Mouse (Mus musculus) neural tube, embryonic 12.5 days (tissue): ENCODE data around the gene Pprc1. TPM values are rescaled to one million over a fixed set of nuclear protein-coding genes. Genes with fewer than 3 reads are reported as not detected.

Experiments
- ATAC-seq: fragments of 200-750 bp; cut with Nextera tagmentation; 2 replicates; pipeline ENCODE4 v1.8.0; 2017; ENCODE audit warnings: low read depth, mild to moderate bottlenecking, moderate TSS enrichment, moderate library complexity; ENCODE audit not compliant: low FRiP score
- H3K27ac ChIP-seq: fragments of 300-500 bp; sonication (generic); 2 replicates; pipeline ENCODE4 v1.5.1; 2016
- H3K27me3 ChIP-seq: fragments of 300-500 bp; sonication (generic); replicated peaks from 2 replicates; pipeline ENCODE4 v1.6.1; 2016; ENCODE audit warnings: mild to moderate bottlenecking
- H3K36me3 ChIP-seq: fragments of 300-500 bp; sonication (generic); 2 replicates; pipeline ENCODE4 v1.6.1; 2016; ENCODE audit warnings: mild to moderate bottlenecking
- H3K4me1 ChIP-seq: fragments of 300-500 bp; sonication (generic); 2 replicates; pipeline ENCODE4 v1.6.1; 2016
- H3K4me2 ChIP-seq: fragments of 300-500 bp; sonication (generic); replicated peaks from 2 replicates; pipeline ENCODE4 v1.6.1; 2016; ENCODE audit warnings: mild to moderate bottlenecking
- H3K4me3 ChIP-seq: fragments of 300-500 bp; sonication (generic); 2 replicates; pipeline ENCODE4 v1.5.1; 2016
- H3K9ac ChIP-seq: fragments of 300-500 bp; sonication (generic); 2 replicates; pipeline ENCODE4 v1.6.1; 2016; ENCODE audit warnings: mild to moderate bottlenecking
- H3K9me3 ChIP-seq: fragments of 300-500 bp; sonication (generic); 2 replicates; pipeline ENCODE4 v1.6.1; 2016; ENCODE audit warnings: mild to moderate bottlenecking
- WGBS: fragments of 180-500 bp; shearing (Covaris S2); methylation state at CpG from one replicate; pipeline ENCODE4 v1.1.7; 2016; 5-methylcytosine and 5-hydroxymethylcytosine counted together
- polyA plus RNA-seq: library from polyadenylated mRNA; unstranded; fragments of >200 nt; fragmentation: Nextera tagmentation; extraction: Ambion mirVana; gene quantifications from 2 replicates; pipeline ENCODE4 v1.2.1, GENCODE M21; 2016

Gene Pprc1
- polyA plus RNA-seq, 1 experiment from 2014 or later, result 25.6 TPM

DNA sequence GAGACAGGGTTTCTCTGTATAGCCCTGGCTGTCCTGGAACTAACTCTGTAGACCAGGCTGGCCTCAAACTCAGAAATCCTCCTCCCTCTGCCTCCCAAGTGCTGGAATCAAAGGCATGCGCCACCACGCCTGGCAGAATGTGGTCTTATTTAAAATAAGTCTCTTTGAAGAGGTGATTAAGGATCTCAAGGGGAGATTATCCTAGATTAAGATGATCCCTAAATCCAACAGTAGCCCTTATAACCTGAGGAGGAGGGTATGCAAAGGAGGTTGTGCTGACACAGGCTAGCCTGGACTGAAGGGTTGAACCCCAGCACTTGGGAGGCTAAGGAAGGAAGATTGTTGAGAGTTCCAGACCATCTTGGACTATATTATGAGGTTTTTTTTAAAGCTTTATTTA lies 28.7 kb upstream of the Pprc1 start:
- Histone ChIP-seq H3K4me3 (no peak overlapping the region), H3K4me1 (no peaks in the 10 kb centered on the region), H3K9me3 (no peaks in the 10 kb centered on the region), H3K36me3 (no peaks in the 10 kb centered on the region), H3K9ac (no peak overlapping the region), H3K27ac (no peak overlapping the region), H3K27me3 (no peaks in the 10 kb centered on the region), H3K4me2 (no peak overlapping the region)
- 84% methylated on average over 2 of the region's 2 CpGs for WGBS
- ATAC-seq, result no peak

DNA sequence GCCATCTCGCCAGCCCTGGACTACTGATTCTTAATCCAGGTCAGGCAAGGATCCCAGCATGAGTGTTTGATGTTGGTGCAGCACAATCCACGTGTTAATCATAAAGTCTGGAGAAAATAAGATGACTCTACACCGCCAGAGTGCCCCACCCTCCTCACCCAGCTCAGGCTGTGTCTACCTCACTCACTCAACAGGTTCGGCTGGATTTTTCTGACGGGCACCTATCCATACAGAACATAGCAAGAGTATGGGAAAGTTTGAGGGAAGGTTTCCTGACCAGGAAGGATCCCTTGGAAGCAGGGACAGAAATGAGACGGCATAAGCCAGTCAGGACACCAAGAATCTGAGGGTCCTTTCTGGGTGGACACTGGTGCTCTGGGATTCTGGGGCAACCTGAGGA lies 19.7 kb upstream of the Pprc1 start:
- H3K4me2 ChIP-seq, result no peak overlapping the region
- no peak overlapping the region for H3K9ac ChIP-seq
- no peaks in the 10 kb centered on the region for H3K36me3 ChIP-seq
- no peak overlapping the region for H3K27ac ChIP-seq
- H3K27me3 ChIP-seq, result no peaks in the 10 kb centered on the region
- ATAC-seq, result no peak
- H3K4me3 ChIP-seq, result no peak overlapping the region
- no peaks in the 10 kb centered on the region for H3K4me1 ChIP-seq
- no peaks in the 10 kb centered on the region; the same call in 1 of the 2 replicates for H3K9me3 ChIP-seq
- WGBS, result 87% methylated on average over 6 of the region's 6 CpGs

DNA sequence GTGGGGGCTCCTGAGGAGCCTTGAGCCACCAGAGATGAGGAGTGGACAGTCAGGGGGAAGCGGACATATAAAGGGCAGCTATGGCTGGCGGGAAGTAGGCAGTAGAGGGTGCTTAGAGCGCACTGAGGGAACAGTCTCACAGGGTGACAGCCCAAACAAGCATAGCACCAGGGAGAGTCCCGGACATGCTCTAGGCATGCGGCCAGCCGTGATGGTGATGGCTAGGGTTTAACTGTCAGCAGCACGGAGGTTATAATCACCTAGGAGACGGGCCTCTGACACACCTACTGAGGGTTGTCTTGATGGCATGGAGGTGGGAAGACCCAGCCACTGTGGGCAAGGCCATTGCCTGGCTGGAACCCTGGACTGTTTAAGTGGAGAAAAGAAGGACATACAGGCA lies 18.1 kb upstream of the Pprc1 start:
- ATAC-seq, result no peak

DNA sequence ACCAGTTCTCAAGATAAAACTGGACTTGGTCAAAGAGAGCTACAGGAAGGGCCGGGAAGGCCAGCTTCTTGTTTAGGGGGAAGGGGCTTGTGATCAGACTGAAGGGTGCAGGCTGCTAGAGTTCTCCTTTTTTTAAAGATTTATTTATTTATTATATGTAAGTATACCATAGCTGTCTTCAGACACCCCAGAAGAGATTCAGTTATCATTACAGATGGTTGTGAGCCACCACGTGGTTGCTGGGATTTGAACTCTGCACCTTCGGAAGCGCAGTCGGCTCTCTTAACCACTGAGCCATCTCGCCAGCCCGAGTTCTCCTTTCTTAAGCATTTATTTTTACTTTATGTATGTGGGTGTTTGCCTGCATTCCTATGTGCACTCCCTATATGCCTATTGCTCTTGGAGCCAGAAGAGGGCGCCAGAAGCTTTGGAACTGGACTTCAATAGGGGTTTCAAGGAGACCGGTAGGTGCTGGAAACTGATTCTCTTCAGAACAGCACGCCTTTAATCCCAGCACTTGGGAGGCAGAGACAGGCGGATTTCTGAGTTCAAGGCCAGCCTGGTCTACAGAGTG lies 15.9 kb upstream of the Pprc1 start:
- Histone ChIP-seq H3K4me3 (no peak overlapping the region), H3K27ac (no peak overlapping the region)
- 76% methylated on average over 11 of the region's 11 CpGs for WGBS

More for the DNA sequence above, 18.1 kb upstream of the Pprc1 start:
- peaks cover 12% of the 10 kb centered on the region for H3K36me3 ChIP-seq
- no peak overlapping the region for H3K27ac ChIP-seq
- no peaks in the 10 kb centered on the region; the same call in 1 of the 2 replicates for H3K9me3 ChIP-seq
- H3K4me1 ChIP-seq, result no peaks in the 10 kb centered on the region
- no peak overlapping the region for H3K9ac ChIP-seq
- no peak overlapping the region for H3K4me2 ChIP-seq
- no peaks in the 10 kb centered on the region for H3K27me3 ChIP-seq
- no peak overlapping the region for H3K4me3 ChIP-seq
- 73% methylated on average over 8 of the region's 8 CpGs for WGBS

DNA sequence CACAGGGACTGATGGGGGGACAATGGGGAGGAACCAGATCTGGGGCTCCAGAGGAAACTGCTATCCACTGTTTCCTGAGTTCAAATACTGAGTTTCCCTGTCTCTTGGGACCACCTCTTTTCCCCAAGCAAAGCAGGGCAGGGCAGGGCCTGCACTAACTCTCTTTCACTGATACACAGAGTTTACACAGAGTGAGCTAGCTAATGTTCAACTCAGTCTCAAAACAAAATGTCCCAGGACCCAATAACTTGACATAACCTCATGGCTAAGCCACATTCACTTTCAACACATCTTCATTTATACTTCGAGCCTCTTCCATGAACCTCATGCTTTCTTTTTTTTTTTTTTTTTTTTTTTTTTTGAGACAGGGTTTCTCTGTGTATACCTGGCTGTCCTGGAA lies 15.0 kb upstream of the Pprc1 start:
- no peak overlapping the region for H3K4me3 ChIP-seq
- no peak for ATAC-seq
- H3K27ac ChIP-seq, result no peak overlapping the region
- H3K27me3 ChIP-seq, result no peaks in the 10 kb centered on the region
- WGBS, result 95% methylated on average over 1 of the region's 1 CpGs
- no peak overlapping the region for H3K9ac ChIP-seq
- no peaks in the 10 kb centered on the region; the same call in 1 of the 2 replicates for H3K9me3 ChIP-seq
- H3K4me2 ChIP-seq, result no peak overlapping the region
- no peaks in the 10 kb centered on the region for H3K4me1 ChIP-seq
- peaks cover 43% of the 10 kb centered on the region for H3K36me3 ChIP-seq

More for the DNA sequence above, 15.9 kb upstream of the Pprc1 start:
- Histone ChIP-seq H3K9me3 (no peaks in the 10 kb centered on the region; the same call in 1 of the 2 replicates), H3K9ac (no peak overlapping the region), H3K27me3 (no peaks in the 10 kb centered on the region), H3K36me3 (peaks cover 35% of the 10 kb centered on the region), H3K4me2 (no peak overlapping the region), H3K4me1 (no peaks in the 10 kb centered on the region)
- no peak for ATAC-seq

DNA sequence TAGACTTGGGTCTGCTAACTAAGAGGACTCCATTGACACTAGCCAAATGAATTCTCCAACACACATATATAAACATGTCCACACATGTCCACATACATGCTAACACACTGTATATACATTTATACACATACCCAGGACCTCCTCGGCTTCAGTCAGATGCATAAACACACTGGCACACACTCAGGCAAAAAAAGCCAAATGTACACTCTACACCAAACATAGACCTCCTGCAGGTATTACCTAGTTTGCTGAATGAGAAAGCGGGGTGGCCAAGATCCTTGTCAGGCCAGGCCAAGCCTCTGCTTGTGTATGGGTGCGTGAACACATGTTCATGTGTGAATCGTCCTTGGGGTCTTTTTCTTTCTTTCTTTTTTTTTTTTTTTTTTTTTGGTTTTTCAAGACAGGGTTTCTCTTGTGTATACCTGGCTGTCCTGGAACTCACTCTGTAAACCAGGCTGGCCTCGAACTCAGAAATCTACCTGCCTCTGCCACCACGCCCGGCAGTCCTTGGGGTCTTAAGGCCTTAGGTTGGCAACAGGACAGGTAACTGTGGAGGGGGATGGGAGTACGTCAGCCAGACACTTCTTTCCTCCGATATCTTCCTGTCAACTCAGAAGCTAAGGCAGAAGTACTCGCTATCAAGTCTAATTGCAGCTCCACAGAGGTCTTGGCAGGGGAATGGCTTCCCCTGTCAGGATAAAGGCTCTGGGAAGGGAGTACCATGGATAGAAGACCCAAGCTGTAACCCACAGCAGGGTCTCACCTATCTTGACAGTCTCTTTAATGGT lies 14.3 kb upstream of the Pprc1 start:
- no peak overlapping the region for H3K27ac ChIP-seq
- H3K4me1 ChIP-seq, result no peaks in the 10 kb centered on the region
- ATAC-seq, result no peak
- WGBS, result 95% methylated on average over 10 of the region's 10 CpGs
- H3K9ac ChIP-seq, result no peak overlapping the region
- no peaks in the 10 kb centered on the region for H3K27me3 ChIP-seq
- no peak overlapping the region for H3K4me3 ChIP-seq
- no peaks in the 10 kb centered on the region; the same call in 1 of the 2 replicates for H3K9me3 ChIP-seq
- no peak overlapping the region for H3K4me2 ChIP-seq
- peaks cover 51% of the 10 kb centered on the region for H3K36me3 ChIP-seq

DNA sequence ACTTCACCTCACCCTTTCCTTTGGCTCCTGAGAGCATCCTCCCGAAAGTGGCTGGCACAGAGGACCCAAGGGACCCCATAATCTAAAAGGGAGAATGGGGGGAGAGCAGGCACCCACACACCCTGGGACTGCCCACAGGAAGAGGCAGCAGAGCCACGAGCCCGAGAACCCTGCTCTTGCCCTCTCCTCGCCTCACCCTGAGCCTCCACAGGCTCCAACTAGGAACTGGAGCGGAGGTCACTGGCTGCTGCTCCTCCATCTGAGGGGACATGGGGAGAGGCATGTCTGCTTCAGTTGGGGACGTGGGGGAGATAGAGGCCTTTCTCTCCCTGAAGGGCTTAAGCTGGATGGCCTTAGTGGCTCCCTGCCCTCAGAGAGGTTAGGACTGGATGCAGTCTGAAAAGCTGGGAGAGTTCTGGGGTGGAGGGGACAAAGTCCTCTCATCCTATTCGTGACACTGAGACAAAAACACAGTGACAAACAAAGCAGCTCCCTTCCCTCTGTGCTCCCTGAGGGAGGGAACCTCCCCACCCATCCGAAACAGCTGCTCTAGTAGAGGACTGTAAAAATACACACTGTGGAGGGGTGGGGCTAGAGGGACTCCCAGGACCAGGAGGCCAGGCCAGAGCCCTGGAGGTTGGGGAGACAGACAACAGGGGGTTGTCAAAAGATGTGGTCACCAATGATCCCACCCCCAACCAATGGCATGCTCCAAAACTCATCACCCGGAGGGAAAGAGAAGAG lies 12.8 kb upstream of the Pprc1 start:
- H3K36me3 ChIP-seq, result peaks cover 62% of the 10 kb centered on the region
- H3K4me2 ChIP-seq, result no peak overlapping the region
- H3K4me3 ChIP-seq, result no peak overlapping the region
- no peak for ATAC-seq
- no peaks in the 10 kb centered on the region; the same call in 1 of the 2 replicates for H3K9me3 ChIP-seq
- H3K4me1 ChIP-seq, result peaks cover 11% of the 10 kb centered on the region
- H3K9ac ChIP-seq, result no peak overlapping the region
- 78% methylated on average over 9 of the region's 9 CpGs for WGBS
- no peaks in the 10 kb centered on the region for H3K27me3 ChIP-seq
- H3K27ac ChIP-seq, result no peak overlapping the region

DNA sequence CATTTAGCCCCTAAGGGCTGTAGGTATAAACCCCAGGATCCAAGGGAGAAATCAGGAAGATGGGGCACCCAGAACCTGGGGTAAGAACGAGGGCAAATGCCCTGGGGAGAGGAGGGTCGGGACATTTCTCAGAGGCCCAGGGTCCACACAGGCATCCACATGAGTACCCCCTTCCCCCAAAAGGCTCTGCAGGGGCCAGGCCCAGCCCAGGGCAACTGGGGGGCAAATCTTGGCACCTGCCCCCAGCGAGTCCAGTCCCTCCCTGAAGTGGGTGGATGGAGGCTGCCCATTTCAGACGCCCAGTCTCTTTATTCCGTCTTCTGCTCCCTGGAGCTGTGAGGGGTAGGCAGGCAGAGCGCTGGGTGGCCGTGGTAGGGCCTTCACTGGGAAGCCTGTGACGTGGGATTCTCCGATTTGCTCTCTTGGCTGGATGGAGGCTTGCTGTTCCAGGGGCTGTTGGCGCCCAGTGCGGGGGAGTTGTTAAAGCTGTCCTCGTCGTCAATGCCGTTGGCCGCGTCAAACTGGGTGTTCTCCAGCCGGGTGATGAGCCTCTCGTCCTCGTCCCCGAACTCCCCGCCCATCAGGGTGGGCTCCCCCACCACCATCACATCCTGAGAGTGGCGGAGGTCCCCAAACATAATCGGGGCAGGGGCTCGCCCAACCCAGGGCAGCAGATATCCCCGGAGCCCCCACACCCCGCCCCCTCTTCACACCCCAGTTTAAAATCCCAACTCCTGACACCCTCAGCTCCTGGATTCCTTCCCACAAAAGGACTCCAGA lies 11.8 kb upstream of the Pprc1 start:
- no peak for ATAC-seq
- H3K36me3 ChIP-seq, result peaks cover 62% of the 10 kb centered on the region
- no peak overlapping the region for H3K4me3 ChIP-seq
- WGBS, result 85% methylated on average over 26 of the region's 26 CpGs
- no peak overlapping the region for H3K4me2 ChIP-seq
- no peak overlapping the region for H3K27ac ChIP-seq
- no peaks in the 10 kb centered on the region; the same call in 1 of the 2 replicates for H3K9me3 ChIP-seq
- no peaks in the 10 kb centered on the region for H3K27me3 ChIP-seq
- H3K4me1 ChIP-seq, result peaks cover 21% of the 10 kb centered on the region
- no peak overlapping the region for H3K9ac ChIP-seq

DNA sequence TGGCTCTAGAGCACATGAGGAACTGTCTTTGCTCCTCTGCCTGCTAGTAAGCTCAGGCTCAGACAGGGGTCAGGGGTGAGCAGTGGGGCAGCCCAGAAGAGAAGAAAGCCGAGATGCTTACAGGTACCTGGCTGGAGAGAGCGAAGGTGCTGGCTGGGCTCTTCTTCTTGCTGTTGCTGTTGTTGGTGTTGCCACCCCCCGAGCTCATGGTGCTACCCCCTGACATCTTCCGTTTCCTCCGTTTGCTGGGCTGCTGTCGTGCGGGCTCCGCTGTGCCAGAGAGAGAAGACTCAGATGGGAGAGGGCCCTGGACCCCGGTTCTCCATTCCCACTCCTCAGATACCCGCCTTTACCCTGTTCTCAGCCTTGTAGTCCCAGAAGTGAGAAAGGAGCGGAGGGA lies 10.8 kb upstream of the Pprc1 start:
- no peak overlapping the region for H3K27ac ChIP-seq
- peaks cover 27% of the 10 kb centered on the region for H3K4me1 ChIP-seq
- no peaks in the 10 kb centered on the region for H3K27me3 ChIP-seq
- no peak overlapping the region for H3K4me2 ChIP-seq
- peaks cover 62% of the 10 kb centered on the region for H3K36me3 ChIP-seq
- no peak for ATAC-seq
- WGBS, result 95% methylated on average over 11 of the region's 11 CpGs
- no peak overlapping the region for H3K9ac ChIP-seq
- no peaks in the 10 kb centered on the region; the same call in 1 of the 2 replicates for H3K9me3 ChIP-seq
- no peak overlapping the region for H3K4me3 ChIP-seq

DNA sequence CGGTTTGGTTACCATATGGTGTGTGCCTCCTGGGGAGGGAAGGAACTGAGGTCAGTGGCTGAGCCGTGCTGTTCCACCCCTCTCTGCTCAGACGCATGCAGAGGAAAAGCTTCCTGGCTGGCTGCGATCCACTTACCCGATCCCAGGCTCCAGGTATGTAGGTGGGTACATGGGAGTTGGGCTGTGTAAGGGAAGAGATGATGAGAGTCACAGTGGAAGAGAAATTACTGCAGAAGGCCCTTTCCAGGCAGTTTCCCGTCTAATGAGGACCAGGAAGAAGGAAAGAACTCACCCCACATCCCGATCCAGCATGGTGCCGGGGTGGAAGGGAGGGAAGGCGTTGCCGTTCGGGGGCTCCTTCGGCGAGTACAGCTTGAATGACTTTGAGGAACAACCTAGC lies 8.7 kb upstream of the Pprc1 start:
- no peak for ATAC-seq
- no peak overlapping the region for H3K4me3 ChIP-seq
- H3K9me3 ChIP-seq, result no peaks in the 10 kb centered on the region
- peaks cover 42% of the 10 kb centered on the region for H3K4me1 ChIP-seq
- no peak overlapping the region; the same call in 1 of the 2 replicates for H3K9ac ChIP-seq
- no peak overlapping the region for H3K27ac ChIP-seq
- 92% methylated on average over 13 of the region's 13 CpGs for WGBS
- peak overlapping the region; percentile 92 for H3K4me2 ChIP-seq
- H3K36me3 ChIP-seq, result peaks cover 53% of the 10 kb centered on the region
- no peaks in the 10 kb centered on the region for H3K27me3 ChIP-seq

DNA sequence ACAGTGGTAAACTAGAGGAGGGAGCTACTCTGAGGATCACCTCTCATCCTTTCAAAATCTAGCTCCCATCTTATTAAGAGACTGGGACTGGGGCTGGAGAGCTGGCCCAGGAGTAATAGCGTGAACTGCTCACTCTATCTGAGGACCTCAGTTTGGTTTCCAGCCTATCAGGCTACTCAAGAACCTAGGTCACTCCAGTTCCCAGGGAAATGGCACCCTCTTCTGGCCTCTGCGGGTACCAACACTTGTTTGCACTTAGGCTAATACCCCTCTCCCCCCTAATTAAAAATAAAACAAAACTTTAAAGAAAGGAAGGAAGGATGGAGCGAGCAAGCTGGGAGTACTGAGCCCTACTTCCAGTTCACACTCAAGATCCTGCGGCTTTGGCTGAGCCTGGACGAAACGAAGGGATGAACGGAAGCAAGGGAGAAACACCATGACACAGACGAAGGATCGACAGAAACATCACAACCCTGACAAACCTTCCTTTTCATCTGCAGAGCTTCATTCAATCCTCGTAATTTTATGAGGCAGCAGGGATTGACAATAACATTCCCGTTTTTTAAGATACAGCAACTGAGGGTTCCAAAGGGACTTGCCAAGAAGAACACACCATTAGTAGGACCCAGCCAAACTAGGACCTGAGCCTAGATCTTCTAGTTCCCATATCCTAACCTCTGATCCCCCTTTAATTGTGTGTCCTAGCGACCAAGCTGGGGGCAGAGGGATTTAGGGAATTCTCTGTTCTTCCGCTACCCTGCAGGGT lies 8.0 kb upstream of the Pprc1 start:
- Histone ChIP-seq H3K4me3 (peak overlapping the region; percentile 96), H3K36me3 (peaks cover 48% of the 10 kb centered on the region), H3K9ac (peak overlapping the region; percentile 98; the same call in 1 of the 2 replicates), H3K4me2 (peak overlapping the region; percentile 92), H3K27me3 (no peaks in the 10 kb centered on the region), H3K9me3 (no peaks in the 10 kb centered on the region), H3K4me1 (peaks cover 49% of the 10 kb centered on the region), H3K27ac (no peak overlapping the region)
- no peak for ATAC-seq
- whole genome bisulfite sequencing, result 80% methylated on average over 13 of the region's 13 CpGs
